18 mouse cellular contexts compared by ENCODE assay signal in genomic region chr11:53657828-53658227, GRCm38 (mm10). TPM values are rescaled to one million over a fixed set of nuclear protein-coding genes. Genes with fewer than 3 reads are reported as not detected.
"Had no signal": no experiment of that assay in that cellular context is flagged by ENCODE, and none has a peak within 500 bp of the region (broad histone marks: within the 10 kb centered on the region; RNA-seq: fewer than 3 reads in every experiment).

No protein-coding gene starts in this region.

- H3K4me2 ChIP-seq: limb, embryonic 13.5 days; midbrain, embryonic 13.5 days; neural tube, embryonic 15.5 days had no signal

- DNase-seq: kidney, adult 11 months; kidney, adult 9 months; kidney, postnatal 10 days; kidney, postnatal 4 days; lung, adult 18-20 months; lung, postnatal 36 days; thymus, postnatal 4 days had no signal

- H3K9ac ChIP-seq: limb, embryonic 13.5 days; midbrain, embryonic 13.5 days; neural tube, embryonic 15.5 days had no signal

- H3K9me3 ChIP-seq: limb, embryonic 13.5 days; midbrain, embryonic 13.5 days; neural tube, embryonic 15.5 days had no signal

- ATAC-seq: midbrain, embryonic 13.5 days had no signal

- H3K4me3 ChIP-seq: layer of hippocampus, adult 2 months; limb, embryonic 13.5 days; midbrain, embryonic 13.5 days; neural tube, embryonic 15.5 days had no signal

- H3K27me3 ChIP-seq: limb, embryonic 13.5 days; midbrain, embryonic 13.5 days; neural tube, embryonic 15.5 days had no signal

- H3K4me1 ChIP-seq: limb, embryonic 13.5 days; midbrain, embryonic 13.5 days; neural tube, embryonic 15.5 days had no signal

- H3K27ac ChIP-seq: layer of hippocampus, adult 2 months; limb, embryonic 13.5 days; midbrain, embryonic 13.5 days; neural tube, embryonic 15.5 days; stomach, postnatal 0 days had no signal

RNA-seq across cellular contexts. Expression of gene Il13, which starts 23.3 kb away (rescaled TPM):
- total RNA-seq: layer of hippocampus, adult 2 months; layer of hippocampus, postnatal 10 days; left cerebral cortex, postnatal 36 days; megakaryocyte progenitor cell, adult 5-6 weeks; midbrain, postnatal 0 days had no signal
- polyA plus RNA-seq: lung, embryonic 16.5 days; midbrain, embryonic 13.5 days; midbrain, postnatal 0 days; neural tube, embryonic 11.5 days; neural tube, embryonic 15.5 days; stomach, postnatal 0 days had no signal

RNA-seq across cellular contexts. Expression of gene Il4, which starts 39.4 kb away (rescaled TPM):
- total RNA-seq: layer of hippocampus, adult 2 months; layer of hippocampus, postnatal 10 days; left cerebral cortex, postnatal 36 days; megakaryocyte progenitor cell, adult 5-6 weeks; midbrain, postnatal 0 days had no signal
